Mouse (Mus musculus): Measurements from ENCODE around the gene Asgr1.
"Not testable (repeated sequence)": the region's sequence is repeated elsewhere in the genome, so short reads cannot be mapped to it uniquely, and the experiment has no call there.

Gene Asgr1

GRCm38 (mm10) chr11:70068245-70068644 lies 14.4 kb downstream of the Asgr1 start:
- no peak for DNase-seq (ENCODE audit: low spot score)

- no peak for DNase-seq (ENCODE audit: low spot score)
Observed at GRCm38 (mm10) chr11:70070057-70070456, 16.2 kb downstream of the Asgr1 start.

- DNase-seq (ENCODE audit: low spot score), result not testable (repeated sequence)
Observed at GRCm38 (mm10) chr11:70070603-70071002, 16.7 kb downstream of the Asgr1 start.

GRCm38 (mm10) chr11:70074379-70075071 lies 20.6 kb downstream of the Asgr1 start:
- DNase-seq (ENCODE audit: low spot score), result peak; percentile 87

- DNase-seq (ENCODE audit: low spot score), result no peak
Observed at GRCm38 (mm10) chr11:70075581-70075980, 21.7 kb downstream of the Asgr1 start.

GRCm38 (mm10) chr11:70077441-70077840 lies 23.6 kb downstream of the Asgr1 start:
- no peak for DNase-seq (ENCODE audit: low spot score)

GRCm38 (mm10) chr11:70079175-70079574 lies 25.3 kb downstream of the Asgr1 start:
- DNase-seq (ENCODE audit: low spot score), result no peak

- peak; percentile 30 for DNase-seq (ENCODE audit: low spot score)
Observed at GRCm38 (mm10) chr11:70079928-70080327, 26.0 kb downstream of the Asgr1 start.

GRCm38 (mm10) chr11:70080803-70081590 lies 27.1 kb downstream of the Asgr1 start:
- no peak for DNase-seq (ENCODE audit: low spot score)

GRCm38 (mm10) chr11:70084563-70084962 lies 30.7 kb downstream of the Asgr1 start:
- no peak for DNase-seq (ENCODE audit: low spot score)

GRCm38 (mm10) chr11:70091986-70092783 lies 38.3 kb downstream of the Asgr1 start, which contains the start of gene Asgr2:
Asgr2 (plus strand) TSS chr11:70092644.
- DNase-seq (ENCODE audit: low spot score), result no peak

GRCm38 (mm10) chr11:70097396-70097795 lies 43.5 kb downstream of the Asgr1 start:
- no peak for DNase-seq (ENCODE audit: low spot score)

GRCm38 (mm10) chr11:70099102-70099501 lies 45.2 kb downstream of the Asgr1 start:
- no peak for DNase-seq (ENCODE audit: low spot score)

- no peak for DNase-seq (ENCODE audit: low spot score)
Observed at GRCm38 (mm10) chr11:70099809-70100208, 45.9 kb downstream of the Asgr1 start.

GRCm38 (mm10) chr11:70103701-70104315 lies 49.9 kb downstream of the Asgr1 start:
- no peak for DNase-seq (ENCODE audit: low spot score)

GRCm38 (mm10) chr11:70107085-70107484 lies 53.2 kb downstream of the Asgr1 start:
- DNase-seq (ENCODE audit: low spot score), result no peak

Measured in urinary bladder, postnatal 14 days (tissue).